Mouse (Mus musculus): ENCODE data around the gene Sh3glb2. TPM values are rescaled to one million over a fixed set of nuclear protein-coding genes. Genes with fewer than 3 reads are reported as not detected.

Sh3glb2 gene
- polyA plus RNA-seq, 1 experiment = 265 TPM

- no peak for DNase-seq
- H3K27me3 ChIP-seq (ENCODE audit: control insufficient read depth, insufficient read depth, low read length) = no peaks in the 10 kb centered on the region
- TF ChIP-seq CTCF (IDR thresholded peaks at IDR 0.05; ENCODE audit: borderline replicate concordance, control insufficient read depth, extremely low read depth, insufficient read depth, low read length, poor library complexity) (no peak), POLR2A (IDR thresholded peaks at IDR 0.05; ENCODE audit: control insufficient read depth, extremely low read depth, insufficient read depth, low read length, poor library complexity) (no peak)
- WGBS = 98% methylated on average over 4 of the region's 4 CpGs
- H3K4me1 ChIP-seq (replicated peaks; ENCODE audit: control insufficient read depth, insufficient read depth, low read length) = no peaks in the 10 kb centered on the region
- peaks cover 81% of the 10 kb centered on the region for H3K36me3 ChIP-seq (ENCODE audit: control insufficient read depth, insufficient read depth, low read length)
- no peak overlapping the region for H3K4me3 ChIP-seq (ENCODE audit: control insufficient read depth, insufficient read depth, low read length)
- H3K27ac ChIP-seq (ENCODE audit: control insufficient read depth, insufficient read depth, low read length) = no peak overlapping the region
Measured at GRCm38 (mm10) chr2:30319260-30319659, 39.9 kb downstream of the Sh3glb2 start.

- no peak overlapping the region for H3K27ac ChIP-seq (ENCODE audit: control insufficient read depth, insufficient read depth, low read length)
- H3K4me3 ChIP-seq (ENCODE audit: control insufficient read depth, insufficient read depth, low read length) = no peak overlapping the region
- H3K36me3 ChIP-seq (ENCODE audit: control insufficient read depth, insufficient read depth, low read length) = peaks cover 81% of the 10 kb centered on the region
- TF ChIP-seq CTCF (IDR thresholded peaks at IDR 0.05; ENCODE audit: borderline replicate concordance, control insufficient read depth, extremely low read depth, insufficient read depth, low read length, poor library complexity) = no peak
- no peak for TF ChIP-seq POLR2A (IDR thresholded peaks at IDR 0.05; ENCODE audit: control insufficient read depth, extremely low read depth, insufficient read depth, low read length, poor library complexity)
- H3K4me1 ChIP-seq (replicated peaks; ENCODE audit: control insufficient read depth, insufficient read depth, low read length) = no peaks in the 10 kb centered on the region
- WGBS = 94% methylated on average over 5 of the region's 5 CpGs
- no peak for DNase-seq
- no peaks in the 10 kb centered on the region for H3K27me3 ChIP-seq (ENCODE audit: control insufficient read depth, insufficient read depth, low read length)
Measured at GRCm38 (mm10) chr2:30316955-30317354, 42.2 kb downstream of the Sh3glb2 start.

GRCm38 (mm10) chr2:30316136-30316535, 43.0 kb downstream of the Sh3glb2 start:
- H3K27ac ChIP-seq (ENCODE audit: control insufficient read depth, insufficient read depth, low read length) = no peak overlapping the region
- no peak overlapping the region for H3K4me3 ChIP-seq (ENCODE audit: control insufficient read depth, insufficient read depth, low read length)
- no peak for DNase-seq
- H3K27me3 ChIP-seq (ENCODE audit: control insufficient read depth, insufficient read depth, low read length) = no peaks in the 10 kb centered on the region
- TF ChIP-seq CTCF (IDR thresholded peaks at IDR 0.05; ENCODE audit: borderline replicate concordance, control insufficient read depth, extremely low read depth, insufficient read depth, low read length, poor library complexity) = no peak
- TF ChIP-seq POLR2A (IDR thresholded peaks at IDR 0.05; ENCODE audit: control insufficient read depth, extremely low read depth, insufficient read depth, low read length, poor library complexity) = no peak
- no peaks in the 10 kb centered on the region for H3K4me1 ChIP-seq (replicated peaks; ENCODE audit: control insufficient read depth, insufficient read depth, low read length)
- peaks cover 83% of the 10 kb centered on the region for H3K36me3 ChIP-seq (ENCODE audit: control insufficient read depth, insufficient read depth, low read length)
- WGBS = 94% methylated on average over 4 of the region's 4 CpGs

- peaks cover 79% of the 10 kb centered on the region for H3K36me3 ChIP-seq (ENCODE audit: control insufficient read depth, insufficient read depth, low read length)
- no peak overlapping the region for H3K27ac ChIP-seq (ENCODE audit: control insufficient read depth, insufficient read depth, low read length)
- no peak overlapping the region for H3K4me3 ChIP-seq (ENCODE audit: control insufficient read depth, insufficient read depth, low read length)
- no peak for TF ChIP-seq POLR2A (IDR thresholded peaks at IDR 0.05; ENCODE audit: control insufficient read depth, extremely low read depth, insufficient read depth, low read length, poor library complexity)
- TF ChIP-seq CTCF (IDR thresholded peaks at IDR 0.05; ENCODE audit: borderline replicate concordance, control insufficient read depth, extremely low read depth, insufficient read depth, low read length, poor library complexity) = no peak
- no peaks in the 10 kb centered on the region for H3K27me3 ChIP-seq (ENCODE audit: control insufficient read depth, insufficient read depth, low read length)
- 96% methylated on average over 2 of the region's 2 CpGs for WGBS
- no peaks in the 10 kb centered on the region for H3K4me1 ChIP-seq (replicated peaks; ENCODE audit: control insufficient read depth, insufficient read depth, low read length)
- DNase-seq = no peak
Measured at GRCm38 (mm10) chr2:30311481-30311880, 47.7 kb downstream of the Sh3glb2 start.

- TF ChIP-seq POLR2A (IDR thresholded peaks at IDR 0.05; ENCODE audit: control insufficient read depth, extremely low read depth, insufficient read depth, low read length, poor library complexity) (no peak), CTCF (IDR thresholded peaks at IDR 0.05; ENCODE audit: borderline replicate concordance, control insufficient read depth, extremely low read depth, insufficient read depth, low read length, poor library complexity) (no peak)
- Histone ChIP-seq H3K4me1 (replicated peaks; ENCODE audit: control insufficient read depth, insufficient read depth, low read length) (no peaks in the 10 kb centered on the region), H3K36me3 (ENCODE audit: control insufficient read depth, insufficient read depth, low read length) (peaks cover 64% of the 10 kb centered on the region), H3K27me3 (ENCODE audit: control insufficient read depth, insufficient read depth, low read length) (no peaks in the 10 kb centered on the region), H3K4me3 (ENCODE audit: control insufficient read depth, insufficient read depth, low read length) (no peak overlapping the region), H3K27ac (ENCODE audit: control insufficient read depth, insufficient read depth, low read length) (no peak overlapping the region)
- WGBS = 94% methylated on average over 3 of the region's 3 CpGs
- no peak for DNase-seq
Measured at GRCm38 (mm10) chr2:30309351-30309750, 49.8 kb downstream of the Sh3glb2 start.

- Histone ChIP-seq H3K27ac (ENCODE audit: control insufficient read depth, insufficient read depth, low read length) (no peak overlapping the region), H3K4me1 (replicated peaks; ENCODE audit: control insufficient read depth, insufficient read depth, low read length) (no peaks in the 10 kb centered on the region), H3K36me3 (ENCODE audit: control insufficient read depth, insufficient read depth, low read length) (peaks cover 58% of the 10 kb centered on the region), H3K27me3 (ENCODE audit: control insufficient read depth, insufficient read depth, low read length) (no peaks in the 10 kb centered on the region), H3K4me3 (ENCODE audit: control insufficient read depth, insufficient read depth, low read length) (no peak overlapping the region)
- DNase-seq = no peak
- WGBS = 89% methylated on average over 7 of the region's 7 CpGs
- TF ChIP-seq CTCF (IDR thresholded peaks at IDR 0.05; ENCODE audit: borderline replicate concordance, control insufficient read depth, extremely low read depth, insufficient read depth, low read length, poor library complexity) (no peak), POLR2A (IDR thresholded peaks at IDR 0.05; ENCODE audit: control insufficient read depth, extremely low read depth, insufficient read depth, low read length, poor library complexity) (no peak)
Measured at GRCm38 (mm10) chr2:30306087-30306486, 53.0 kb downstream of the Sh3glb2 start.

- no peak for DNase-seq
- Histone ChIP-seq H3K4me1 (replicated peaks; ENCODE audit: control insufficient read depth, insufficient read depth, low read length) (no peaks in the 10 kb centered on the region), H3K4me3 (ENCODE audit: control insufficient read depth, insufficient read depth, low read length) (no peak overlapping the region), H3K27ac (ENCODE audit: control insufficient read depth, insufficient read depth, low read length) (no peak overlapping the region), H3K36me3 (ENCODE audit: control insufficient read depth, insufficient read depth, low read length) (peaks cover 35% of the 10 kb centered on the region), H3K27me3 (ENCODE audit: control insufficient read depth, insufficient read depth, low read length) (no peaks in the 10 kb centered on the region)
- no peak for TF ChIP-seq POLR2A (IDR thresholded peaks at IDR 0.05; ENCODE audit: control insufficient read depth, extremely low read depth, insufficient read depth, low read length, poor library complexity)
- no peak for TF ChIP-seq CTCF (IDR thresholded peaks at IDR 0.05; ENCODE audit: borderline replicate concordance, control insufficient read depth, extremely low read depth, insufficient read depth, low read length, poor library complexity)
- 95% methylated on average over 5 of the region's 5 CpGs for WGBS
Measured at GRCm38 (mm10) chr2:30299966-30300365, 59.2 kb downstream of the Sh3glb2 start.
